Mouse (Mus musculus) midbrain, embryonic 11.5 days (tissue): Measurements from ENCODE around the gene Ak4. TPM values are rescaled to one million over a fixed set of nuclear protein-coding genes. Genes with fewer than 3 reads are reported as not detected.
"Not testable (repeated sequence)": the region's sequence is repeated elsewhere in the genome, so short reads cannot be mapped to it uniquely, and the experiment has no call there.

Experiments
- ATAC-seq: fragments of 200-750 bp; cut with Nextera tagmentation; 2 replicates; pipeline ENCODE4 v1.8.0; 2017; ENCODE audit warnings: moderate TSS enrichment, moderate library complexity; ENCODE audit not compliant: low FRiP score
- DNase-seq: peaks from one replicate; pipeline ENCODE4 v3.0.0; 2015; ENCODE audit warnings: low spot score; ENCODE audit errors: missing footprints
- H3K27ac ChIP-seq: fragments of 300-500 bp; sonication (generic); 2 replicates; pipeline ENCODE4 v1.5.1; 2014; ENCODE audit warnings: low read depth, low read length
- H3K27me3 ChIP-seq: fragments of 300-500 bp; sonication (generic); 2 replicates; pipeline ENCODE4 v1.6.1; 2014; ENCODE audit warnings: mild to moderate bottlenecking, low read length, moderate library complexity, mixed read lengths; ENCODE audit not compliant: control insufficient read depth, insufficient read depth
- H3K36me3 ChIP-seq: fragments of 300-500 bp; sonication (generic); 2 replicates; pipeline ENCODE4 v1.6.1; 2014; ENCODE audit warnings: mild to moderate bottlenecking, low read length, moderate library complexity, mixed read lengths; ENCODE audit not compliant: control insufficient read depth, insufficient read depth
- H3K4me1 ChIP-seq: fragments of 300-500 bp; sonication (generic); 2 replicates; pipeline ENCODE4 v1.6.1; 2014; ENCODE audit warnings: low read length; ENCODE audit not compliant: control insufficient read depth, insufficient read depth
- H3K4me2 ChIP-seq: fragments of 300-500 bp; sonication (generic); 2 replicates; pipeline ENCODE4 v1.6.1; 2014; ENCODE audit warnings: mild to moderate bottlenecking, moderate library complexity
- H3K4me3 ChIP-seq: fragments of 300-500 bp; sonication (generic); 2 replicates; pipeline ENCODE4 v1.5.1; 2014; ENCODE audit warnings: low read depth, low read length
- H3K9ac ChIP-seq: fragments of 300-500 bp; sonication (generic); 2 replicates; pipeline ENCODE4 v1.6.1; 2014; ENCODE audit warnings: low read length
- H3K9me3 ChIP-seq: fragments of 300-500 bp; sonication (generic); 2 replicates; pipeline ENCODE4 v1.6.1; 2016; ENCODE audit warnings: low read length; ENCODE audit not compliant: control insufficient read depth
- WGBS: fragments of 180-500 bp; shearing (Covaris S2); extraction: QIAGEN DNeasy Blood & Tissue Kit; methylation state at CpG from one replicate; pipeline ENCODE4 v1.1.7; 2014; 5-methylcytosine and 5-hydroxymethylcytosine counted together
- polyA plus RNA-seq: library from polyadenylated mRNA; unstranded; fragments of >200 nt; fragmentation: Nextera tagmentation; extraction: Ambion mirVana; gene quantifications from 2 replicates; pipeline ENCODE4 v1.2.1, GENCODE M21; 2014

Ak4 gene
- polyA plus RNA-seq, 1 experiment from 2014 or later: 12.7 TPM

DNA sequence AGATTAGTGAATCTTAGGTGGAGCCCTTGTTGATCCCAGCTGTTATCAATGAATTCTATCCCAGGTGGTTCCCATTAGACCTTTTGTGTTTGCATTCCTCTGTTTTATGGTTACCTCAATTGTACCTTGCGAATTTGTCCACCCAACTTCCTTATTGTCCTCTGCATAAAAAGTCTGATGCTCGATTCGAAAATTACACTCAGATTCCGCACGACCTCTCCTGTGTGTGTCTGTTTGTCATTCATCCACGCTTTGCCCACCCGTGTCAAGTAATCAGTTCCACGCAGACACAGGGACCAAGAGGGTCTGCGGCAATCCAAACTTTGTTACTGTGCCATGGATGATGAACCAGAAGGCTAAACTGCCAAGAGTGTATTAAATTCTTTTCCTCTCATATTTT is 27.5 kb downstream of the Ak4 start:
- H3K27me3 ChIP-seq, H3K9me3 ChIP-seq, H3K9ac ChIP-seq, H3K4me3 ChIP-seq, H3K36me3 ChIP-seq, H3K27ac ChIP-seq, H3K4me1 ChIP-seq, H3K4me2 ChIP-seq, DNase-seq, ATAC-seq: not testable (repeated sequence)
- WGBS: 95% methylated on average over 9 of the region's 9 CpGs

DNA sequence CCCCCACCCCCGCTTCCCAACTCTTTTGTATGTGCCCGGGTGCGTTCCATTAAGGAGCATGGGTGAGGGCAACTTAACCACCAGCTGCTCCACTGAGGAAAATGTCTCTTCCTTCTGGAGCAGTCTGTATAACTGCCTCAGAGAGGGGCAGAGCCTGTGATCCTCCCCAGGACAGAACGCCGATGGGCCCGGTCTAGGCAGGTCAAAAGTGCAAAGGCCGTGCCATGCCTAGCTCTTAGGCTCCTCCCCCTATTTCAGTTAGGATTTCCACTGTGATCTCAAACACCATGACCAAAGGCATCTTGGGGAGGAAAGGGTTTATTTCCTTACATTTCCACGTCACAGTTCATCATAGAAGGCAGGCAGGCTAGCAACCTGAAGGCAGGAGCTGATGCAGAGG is 29.6 kb downstream of the Ak4 start:
- H3K27ac ChIP-seq: no peak overlapping the region
- H3K27me3 ChIP-seq: no peaks in the 10 kb centered on the region
- H3K9me3 ChIP-seq: no peaks in the 10 kb centered on the region
- no peak for ATAC-seq
- H3K9ac ChIP-seq: no peak overlapping the region
- H3K36me3 ChIP-seq: 0 out of 2 replicates have a peak, but pooled peaks cover 3% of the 10 kb centered on the region
- 90% methylated on average over 8 of the region's 8 CpGs for WGBS
- peak; percentile 44 for DNase-seq
- no peak overlapping the region for H3K4me2 ChIP-seq
- H3K4me3 ChIP-seq: no peak overlapping the region
- no peaks in the 10 kb centered on the region for H3K4me1 ChIP-seq

DNA sequence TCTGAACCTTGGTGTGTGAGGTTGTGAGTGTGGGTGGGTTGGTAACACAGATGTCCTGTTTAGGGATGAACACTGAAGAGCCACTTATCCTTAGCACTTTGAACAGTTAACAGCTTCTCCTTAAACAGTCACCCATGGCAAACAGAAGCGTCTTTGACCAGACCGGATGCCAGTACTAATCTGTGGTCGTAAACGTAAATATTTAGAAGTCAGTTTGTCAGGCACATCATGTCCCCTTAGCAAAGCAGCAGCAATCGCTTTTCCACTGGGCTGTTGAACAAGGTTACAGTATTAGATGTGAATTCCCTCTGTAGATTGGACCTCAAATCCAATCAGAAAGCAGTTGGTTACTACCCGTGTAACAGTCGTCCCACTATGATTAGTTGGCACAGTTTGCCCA is 30.3 kb downstream of the Ak4 start:
- 0 out of 2 replicates have a peak, but pooled peaks cover 3% of the 10 kb centered on the region for H3K36me3 ChIP-seq
- no peaks in the 10 kb centered on the region for H3K9me3 ChIP-seq
- no peaks in the 10 kb centered on the region for H3K4me1 ChIP-seq
- H3K27ac ChIP-seq: no peak overlapping the region
- 95% methylated on average over 7 of the region's 7 CpGs for WGBS
- no peak overlapping the region for H3K4me2 ChIP-seq
- no peak for ATAC-seq
- H3K27me3 ChIP-seq: no peaks in the 10 kb centered on the region
- DNase-seq: no peak
- no peak overlapping the region for H3K4me3 ChIP-seq
- no peak overlapping the region for H3K9ac ChIP-seq

DNA sequence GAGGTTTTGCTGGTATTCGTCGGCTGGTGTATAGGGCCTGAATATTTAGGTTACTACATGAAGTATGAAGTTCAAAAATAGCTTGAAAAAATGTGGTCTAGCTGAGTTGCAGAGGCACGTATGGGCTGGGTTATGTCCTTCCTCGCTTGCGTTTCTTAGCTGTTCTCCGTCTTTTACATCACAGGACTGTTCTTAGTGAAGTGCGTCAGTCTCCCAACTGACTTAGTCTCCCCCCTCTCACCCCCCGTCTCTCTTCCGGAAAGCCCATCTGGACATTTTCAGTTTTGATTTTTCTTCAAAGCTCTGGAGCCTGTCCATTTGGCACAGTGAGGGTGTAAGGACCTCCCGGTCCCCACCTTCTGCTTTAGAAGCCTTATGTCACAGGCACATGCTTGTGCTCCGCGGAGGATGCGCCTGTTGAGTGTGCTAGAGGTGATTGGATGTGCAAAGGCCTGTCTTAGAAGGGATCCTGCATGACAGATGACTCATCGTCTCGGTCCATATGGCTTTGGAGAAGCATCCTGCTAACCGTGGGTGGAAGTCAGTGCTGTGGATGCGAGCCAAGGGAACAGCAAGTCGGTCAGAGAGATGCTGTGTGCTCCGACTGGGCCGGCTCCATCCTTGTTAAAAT is 31.2 kb downstream of the Ak4 start:
- no peak overlapping the region for H3K4me3 ChIP-seq
- H3K9ac ChIP-seq: no peak overlapping the region
- no peaks in the 10 kb centered on the region for H3K9me3 ChIP-seq
- no peaks in the 10 kb centered on the region for H3K27me3 ChIP-seq
- no peaks in the 10 kb centered on the region for H3K4me1 ChIP-seq
- no peak overlapping the region for H3K4me2 ChIP-seq
- no peak overlapping the region for H3K27ac ChIP-seq
- no peak for DNase-seq
- WGBS: 96% methylated on average over 20 of the region's 20 CpGs
- no peak for ATAC-seq
- 0 out of 2 replicates have a peak, but pooled peaks cover 3% of the 10 kb centered on the region for H3K36me3 ChIP-seq

DNA sequence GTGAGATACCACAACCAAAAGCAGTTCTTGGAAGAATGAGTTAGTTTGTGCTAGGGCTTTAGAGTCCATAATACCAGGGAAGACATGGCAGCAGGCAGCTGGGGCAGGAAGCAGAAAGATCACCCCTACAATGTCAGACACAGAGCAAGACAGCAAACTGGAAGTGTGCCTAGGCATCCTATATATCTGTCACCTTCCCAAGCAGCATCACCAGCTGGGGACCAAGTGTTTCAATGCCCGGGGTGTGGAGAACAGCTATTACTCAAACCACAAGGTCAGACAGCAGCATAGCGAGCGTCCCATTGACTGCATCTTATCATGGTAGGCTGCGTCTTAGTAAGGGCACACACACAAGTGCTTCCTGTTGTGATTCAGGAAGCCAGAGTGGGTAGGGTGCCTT is 32.0 kb downstream of the Ak4 start:
- no peak for DNase-seq
- H3K27ac ChIP-seq: no peak overlapping the region
- H3K36me3 ChIP-seq: 0 out of 2 replicates have a peak, but pooled peaks cover 3% of the 10 kb centered on the region
- H3K4me2 ChIP-seq: no peak overlapping the region
- H3K4me1 ChIP-seq: no peaks in the 10 kb centered on the region
- ATAC-seq: no peak
- no peaks in the 10 kb centered on the region for H3K9me3 ChIP-seq
- WGBS: 85% methylated on average over 4 of the region's 4 CpGs
- no peak overlapping the region for H3K9ac ChIP-seq
- H3K27me3 ChIP-seq: no peaks in the 10 kb centered on the region
- H3K4me3 ChIP-seq: no peak overlapping the region

DNA sequence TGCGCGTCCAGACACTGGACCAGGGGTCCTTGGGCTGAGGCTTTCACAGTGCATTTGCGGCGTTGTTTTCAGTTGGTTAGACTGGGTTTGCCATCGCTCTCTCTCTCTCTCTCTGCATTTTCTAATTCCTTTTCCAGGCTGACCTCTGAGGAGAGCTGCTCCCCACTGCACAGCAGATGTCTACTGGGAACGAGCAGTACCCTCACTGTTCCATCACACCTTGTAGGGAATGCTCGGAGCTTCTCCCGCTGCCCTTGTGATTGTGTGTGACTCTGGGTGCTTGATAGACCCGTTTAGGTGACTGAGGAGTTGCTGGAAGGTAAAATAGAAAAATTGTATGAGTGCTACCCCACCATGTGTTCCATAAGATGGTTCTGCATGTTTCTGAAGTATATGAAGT is 33.8 kb downstream of the Ak4 start:
- Histone ChIP-seq H3K27ac (no peak overlapping the region), H3K36me3 (0 out of 2 replicates have a peak, but pooled peaks cover 3% of the 10 kb centered on the region), H3K9ac (no peak overlapping the region), H3K27me3 (no peaks in the 10 kb centered on the region), H3K4me1 (no peaks in the 10 kb centered on the region), H3K4me3 (no peak overlapping the region), H3K4me2 (no peak overlapping the region), H3K9me3 (no peaks in the 10 kb centered on the region)
- no peak for ATAC-seq
- 95% methylated on average over 9 of the region's 9 CpGs for WGBS
- no peak for DNase-seq

DNA sequence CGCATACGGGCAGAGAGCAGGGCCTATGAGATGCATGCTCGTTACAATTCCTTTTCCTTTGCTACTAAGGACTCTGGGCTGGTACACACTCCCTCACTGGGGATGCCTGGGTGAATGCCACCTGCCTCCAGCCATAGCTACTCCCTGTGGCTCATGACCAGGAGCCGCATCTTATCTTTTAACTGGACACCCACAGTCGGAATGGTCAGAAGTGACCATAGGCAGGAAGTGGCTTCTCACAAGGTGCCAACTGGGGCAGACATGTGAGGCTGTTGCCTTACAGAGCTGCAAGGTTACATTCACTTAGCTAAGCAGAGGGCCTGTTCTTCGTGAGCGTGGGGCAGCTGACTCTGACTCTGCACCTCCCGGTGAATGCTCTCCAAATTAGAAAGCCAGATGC is 38.1 kb downstream of the Ak4 start:
- Histone ChIP-seq H3K4me2 (no peak overlapping the region), H3K36me3 (0 out of 2 replicates have a peak, but pooled peaks cover 3% of the 10 kb centered on the region), H3K4me3 (no peak overlapping the region), H3K9ac (no peak overlapping the region), H3K27ac (no peak overlapping the region), H3K9me3 (no peaks in the 10 kb centered on the region), H3K4me1 (no peaks in the 10 kb centered on the region), H3K27me3 (no peaks in the 10 kb centered on the region)
- DNase-seq (no peak), ATAC-seq (no peak)
- 88% methylated on average over 8 of the region's 8 CpGs for WGBS

DNA sequence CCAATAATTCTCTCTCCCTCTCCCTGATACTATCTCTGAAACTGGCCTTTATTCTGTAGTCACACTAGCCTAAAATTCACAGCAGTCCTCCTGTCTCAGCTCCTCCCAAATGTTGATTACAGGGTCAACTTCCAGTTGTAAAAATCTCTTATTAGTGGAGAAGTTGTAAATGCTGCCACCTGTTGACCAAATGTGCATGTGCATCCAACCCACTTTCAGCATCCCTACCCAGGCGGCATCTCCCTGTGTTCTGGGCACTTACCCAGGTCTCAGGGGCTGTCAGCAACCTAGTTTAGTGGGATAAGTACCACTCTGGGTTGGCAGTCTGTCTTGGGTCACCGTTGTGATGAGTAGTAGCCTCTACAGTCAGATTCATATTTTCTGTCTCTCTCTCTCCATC is 39.3 kb downstream of the Ak4 start:
- 65% methylated on average over 2 of the region's 2 CpGs for WGBS
- no peaks in the 10 kb centered on the region for H3K9me3 ChIP-seq
- H3K36me3 ChIP-seq: no peaks in the 10 kb centered on the region
- no peak overlapping the region for H3K9ac ChIP-seq
- no peaks in the 10 kb centered on the region for H3K4me1 ChIP-seq
- no peak overlapping the region for H3K4me2 ChIP-seq
- DNase-seq (peak; percentile 90), ATAC-seq (no peak)
- no peak overlapping the region for H3K27ac ChIP-seq
- H3K27me3 ChIP-seq: no peaks in the 10 kb centered on the region
- H3K4me3 ChIP-seq: no peak overlapping the region

DNA sequence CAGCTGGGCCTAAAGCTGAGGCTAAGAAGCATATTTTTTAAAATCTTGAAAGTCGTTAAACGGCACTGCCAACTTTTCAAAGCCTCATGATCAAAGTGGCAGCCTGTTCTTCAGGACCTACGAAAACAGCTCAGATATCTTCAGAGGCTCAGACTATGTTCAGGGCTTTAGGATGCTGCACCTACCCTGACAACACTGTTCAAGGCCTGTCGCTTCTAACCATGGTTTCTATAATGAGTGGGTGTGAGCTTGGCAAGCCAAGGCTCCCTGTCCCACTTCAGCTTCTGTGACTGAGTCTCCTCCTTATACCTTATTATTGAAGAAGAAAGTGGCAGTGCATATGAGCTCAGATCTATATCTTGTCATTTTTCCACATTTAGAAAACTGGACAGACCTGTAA is 40.3 kb downstream of the Ak4 start:
- Histone ChIP-seq H3K9me3 (no peaks in the 10 kb centered on the region), H3K27ac (no peak overlapping the region), H3K36me3 (no peaks in the 10 kb centered on the region), H3K4me3 (no peak overlapping the region), H3K9ac (no peak overlapping the region), H3K4me1 (no peaks in the 10 kb centered on the region), H3K27me3 (no peaks in the 10 kb centered on the region), H3K4me2 (no peak overlapping the region)
- DNase-seq (no peak), ATAC-seq (no peak)
- WGBS: 91% methylated on average over 4 of the region's 4 CpGs
